Mouse (Mus musculus) retina, adult 2 months (tissue): ENCODE measurements around the gene Raver2.

Experiments
- DNase-seq: peaks from one replicate; pipeline ENCODE4 v3.0.0-alpha.2; 2012; ENCODE audit warnings: low read depth, low spot score

Gene Raver2

GRCm38 (mm10) chr4:101174916-101175625 lies 106.3 kb downstream of the Raver2 start:
- DNase-seq, result no peak

GRCm38 (mm10) chr4:101176123-101176522 lies 107.3 kb downstream of the Raver2 start:
- no peak for DNase-seq

- no peak for DNase-seq
Observed at GRCm38 (mm10) chr4:101177796-101178195, 109.0 kb downstream of the Raver2 start.

DNA sequence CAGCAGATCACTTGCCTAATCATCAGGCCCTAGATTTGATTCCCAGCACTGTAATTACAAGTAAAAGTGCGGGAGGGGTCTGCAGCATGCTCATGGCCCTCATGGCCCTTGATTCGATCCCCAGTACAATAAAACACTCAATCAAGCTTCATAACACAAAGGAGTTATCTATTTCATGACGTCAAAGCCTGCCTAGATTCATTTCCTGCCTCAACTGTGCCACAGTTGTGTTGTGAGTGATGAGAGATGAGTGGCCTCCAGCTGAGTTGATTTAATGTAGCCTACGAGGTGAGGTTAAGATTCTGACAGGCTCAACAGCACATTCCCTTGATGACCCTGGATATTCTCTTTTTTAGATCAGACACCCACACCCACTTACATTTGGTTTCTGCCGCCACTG lies 110.3 kb downstream of the Raver2 start:
- DNase-seq, result no peak

DNA sequence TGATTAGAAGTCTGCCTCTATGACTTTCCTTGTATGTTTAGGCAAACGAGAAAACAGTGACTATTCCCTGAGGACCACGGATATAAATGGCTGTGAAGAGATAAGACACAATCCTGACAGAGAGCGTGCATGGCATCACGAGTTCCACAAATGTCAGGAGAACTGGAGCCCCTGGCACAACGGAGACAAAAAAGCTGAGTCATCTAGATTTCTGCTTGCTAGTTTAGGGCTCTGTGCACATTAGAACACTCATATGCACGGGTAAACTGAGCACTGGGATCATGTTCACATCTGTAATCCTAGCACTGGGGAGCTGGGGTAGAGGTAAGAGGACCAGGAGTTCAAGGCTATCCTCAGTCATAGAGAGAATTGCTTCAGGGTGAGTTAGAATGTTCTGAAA lies 111.1 kb downstream of the Raver2 start:
- no peak for DNase-seq

- no peak for DNase-seq
Observed at GRCm38 (mm10) chr4:101180681-101181080, 111.9 kb downstream of the Raver2 start.

GRCm38 (mm10) chr4:101182603-101183011 lies 113.8 kb downstream of the Raver2 start:
- no peak for DNase-seq

DNA sequence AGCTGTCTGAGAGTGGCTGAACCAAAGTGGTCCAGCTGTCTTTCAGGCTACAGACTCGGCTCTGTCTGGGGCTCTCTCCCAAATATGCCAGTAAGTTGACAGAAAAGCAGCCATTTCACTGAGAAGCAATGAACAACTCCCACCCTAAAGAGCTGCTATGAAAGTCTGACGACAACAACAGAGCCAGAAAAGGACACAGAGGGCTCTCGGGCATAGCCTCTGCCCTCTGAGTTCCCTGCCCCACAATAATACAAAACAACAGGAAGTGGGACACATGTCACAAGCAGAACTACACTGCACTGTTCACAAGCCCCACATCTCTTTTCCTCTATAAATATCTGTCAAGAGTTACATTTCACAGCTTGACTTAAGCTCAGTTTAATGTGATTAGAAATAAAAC lies 116.4 kb downstream of the Raver2 start:
- no peak for DNase-seq

DNA sequence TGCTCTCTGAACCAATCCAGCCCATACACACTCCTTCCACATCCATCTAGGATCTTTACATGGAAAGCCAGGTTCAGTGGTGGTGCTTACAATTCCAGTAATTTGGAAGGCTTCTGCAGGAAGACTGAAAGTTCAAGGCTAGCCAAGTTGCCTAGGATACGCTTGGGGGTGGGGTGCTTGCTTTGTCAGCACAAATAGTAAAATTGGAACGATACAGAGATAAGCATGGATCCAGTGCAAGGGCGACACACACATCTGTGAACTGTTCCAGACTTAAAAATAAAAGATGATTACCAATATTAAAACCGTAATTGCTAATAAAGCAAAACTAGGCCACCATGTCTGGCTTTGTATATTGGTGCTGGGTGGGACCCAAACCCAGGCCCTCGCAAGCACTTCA lies 117.8 kb downstream of the Raver2 start:
- no peak for DNase-seq

- DNase-seq, result no peak
Observed at GRCm38 (mm10) chr4:101187381-101187780, 118.6 kb downstream of the Raver2 start.

GRCm38 (mm10) chr4:101192241-101192976 lies 123.6 kb downstream of the Raver2 start:
- no peak for DNase-seq

- no peak for DNase-seq
Observed at GRCm38 (mm10) chr4:101194170-101194569, 125.4 kb downstream of the Raver2 start.

DNA sequence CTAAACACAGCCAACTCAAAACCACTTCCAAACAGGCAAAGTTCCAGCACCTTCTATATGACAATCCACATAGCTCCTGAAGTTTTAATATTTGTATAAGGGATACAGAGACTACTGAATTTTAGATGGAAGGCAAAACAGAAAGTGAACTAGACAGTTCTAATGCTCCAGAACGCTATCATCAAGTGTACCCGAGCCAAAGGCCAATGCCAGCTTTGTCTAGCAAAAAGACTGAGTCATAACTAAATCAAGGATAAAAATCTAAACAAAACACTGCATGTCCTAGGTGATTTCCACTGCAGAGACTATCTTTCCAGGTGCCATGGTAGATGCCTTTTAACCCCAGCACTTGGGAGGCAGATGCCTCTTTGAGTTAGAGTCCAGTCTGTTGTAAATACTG lies 127.6 kb downstream of the Raver2 start:
- DNase-seq, result no peak

DNA sequence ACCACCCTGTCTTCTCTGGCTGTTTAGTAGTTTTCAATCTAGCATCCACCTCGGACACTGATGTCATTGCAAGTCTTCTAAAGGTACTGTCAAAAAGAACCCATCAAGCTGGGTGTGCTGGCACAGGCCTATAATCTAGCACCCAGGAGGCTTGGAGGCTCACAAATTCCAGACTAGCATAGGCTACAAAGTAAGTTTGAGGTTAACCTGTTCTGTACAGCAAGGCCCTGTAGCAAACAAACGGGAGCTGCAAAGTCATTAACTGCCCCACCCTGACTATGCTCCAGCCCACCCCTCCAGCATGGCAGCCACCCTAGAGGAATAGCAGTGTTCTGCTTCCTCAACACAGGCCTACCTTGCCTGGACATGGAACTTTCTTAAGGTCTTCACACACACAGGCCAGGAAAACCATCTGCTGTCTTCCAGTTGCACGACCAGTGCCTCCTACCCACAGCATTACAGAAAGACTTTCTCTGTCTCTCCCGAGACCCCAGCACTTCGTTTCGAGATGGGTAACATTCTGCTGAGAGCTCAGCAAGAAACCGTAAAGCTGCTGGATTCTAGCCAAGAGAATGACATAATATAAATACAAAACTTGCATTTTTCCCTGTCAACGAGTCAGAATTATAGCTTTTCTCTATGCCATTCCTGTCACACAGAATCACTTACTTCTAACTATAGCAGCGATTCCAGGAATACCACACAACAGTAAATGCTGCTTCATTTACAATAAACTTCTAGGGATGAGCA lies 128.8 kb downstream of the Raver2 start:
- DNase-seq, result no peak

- peak; percentile 11 for DNase-seq
Observed at GRCm38 (mm10) chr4:101198333-101198732, 129.6 kb downstream of the Raver2 start.

DNA sequence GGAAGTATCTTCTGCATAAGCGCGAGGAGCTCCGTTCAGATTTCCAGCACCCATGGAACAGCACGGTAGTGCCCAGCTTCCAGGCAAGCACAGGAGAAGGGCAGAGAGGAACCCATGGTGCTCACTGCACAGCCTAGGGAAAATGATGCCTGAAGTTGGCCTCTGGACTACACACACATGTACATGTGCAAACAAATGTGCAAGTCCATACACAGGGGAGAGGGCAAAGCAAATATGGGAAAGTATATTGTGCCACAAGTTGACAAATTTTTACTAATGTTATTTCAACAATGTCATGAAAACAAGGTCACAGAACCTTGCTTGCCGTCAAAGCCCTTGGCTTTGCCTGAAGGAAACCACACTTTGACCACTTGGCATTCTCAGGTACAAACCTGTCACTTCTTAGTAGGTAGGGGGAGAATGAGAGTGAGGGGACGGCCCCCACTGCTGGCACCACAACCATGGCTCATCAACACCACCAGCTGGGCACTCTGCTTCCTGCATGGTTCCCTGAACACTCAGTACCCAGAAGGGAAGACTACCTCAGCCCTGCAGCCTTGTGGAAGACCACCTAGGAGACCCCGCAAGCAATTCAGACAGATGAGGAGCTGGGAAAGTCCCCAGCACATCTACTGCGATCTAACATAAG lies 130.8 kb downstream of the Raver2 start:
- DNase-seq, result no peak
